Mouse (Mus musculus) brown adipose tissue, adult 24 weeks (tissue): ENCODE measurements around the gene Katnal1. TPM values are rescaled to one million over a fixed set of nuclear protein-coding genes. Genes with fewer than 3 reads are reported as not detected.

Experiments used
- H3K27ac ChIP-seq: fragments of 200-500 bp; replicated peaks from 2 replicates; pipeline ENCODE4 v1.5.1; 2012; ENCODE audit warnings: low read depth, mild to moderate bottlenecking, low read length
- H3K4me1 ChIP-seq: fragments of 200-500 bp; 2 replicates; pipeline ENCODE4 v1.6.1; 2012; ENCODE audit warnings: low read length, mixed read lengths; ENCODE audit not compliant: control insufficient read depth, insufficient read depth, insufficient read length
- H3K4me3 ChIP-seq: fragments of 200-500 bp; 2 replicates; pipeline ENCODE4 v1.5.1; 2012; ENCODE audit warnings: low read depth, mild to moderate bottlenecking, low read length, moderate library complexity; ENCODE audit not compliant: insufficient read depth
- polyA plus RNA-seq: library from polyadenylated mRNA; stranded (reverse); fragments of >200 nt; gene quantifications from 2 replicates; pipeline ENCODE4 v1.2.4, GENCODE M21; 2012; ENCODE audit not compliant: missing spikeins, insufficient read depth, insufficient read length

Katnal1 gene
- polyA plus RNA-seq, 1 experiment: 7.0 TPM

DNA sequence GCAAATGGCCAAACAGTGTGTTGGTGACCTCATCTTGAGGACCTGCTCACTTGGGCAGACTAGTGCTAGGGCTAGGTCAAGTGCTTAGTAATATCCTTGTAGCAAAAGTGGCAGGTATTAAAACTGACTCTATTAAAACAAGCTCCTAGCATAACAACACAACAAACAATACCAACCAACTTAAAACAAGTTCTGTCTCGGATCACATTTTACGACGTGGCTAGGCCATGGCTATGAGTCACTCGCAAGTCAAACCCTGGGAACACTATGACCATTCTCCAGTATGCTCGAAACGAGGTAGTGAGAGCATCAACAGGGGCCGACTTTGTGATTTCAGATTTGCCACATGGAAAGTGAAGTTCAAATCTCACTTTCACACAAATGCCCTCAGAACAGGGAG lies 33.3 kb downstream of the Katnal1 start:
- H3K4me3 ChIP-seq: no peak overlapping the region
- no peaks in the 10 kb centered on the region for H3K4me1 ChIP-seq
- no peak overlapping the region for H3K27ac ChIP-seq

DNA sequence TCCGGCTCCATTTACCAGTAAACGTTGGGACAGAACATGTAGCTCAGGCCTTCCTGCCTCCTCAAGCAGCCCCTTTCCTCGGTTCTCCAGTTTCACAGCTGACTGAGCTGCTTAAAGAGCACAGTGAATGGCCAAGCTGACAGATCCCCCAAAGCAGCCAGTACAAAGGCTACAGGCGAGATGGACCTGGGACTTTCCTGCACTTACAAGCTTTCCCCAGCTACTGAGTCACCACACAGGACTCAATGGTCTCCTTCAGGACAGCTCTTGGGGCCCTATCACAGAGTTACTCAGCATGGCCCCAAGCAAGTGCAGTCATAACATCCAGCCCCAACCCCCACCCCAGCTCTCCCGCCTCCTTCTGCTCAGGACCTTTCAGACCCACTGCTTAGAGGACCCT lies 34.1 kb downstream of the Katnal1 start:
- no peak overlapping the region for H3K4me3 ChIP-seq
- H3K27ac ChIP-seq: no peak overlapping the region
- no peaks in the 10 kb centered on the region for H3K4me1 ChIP-seq

DNA sequence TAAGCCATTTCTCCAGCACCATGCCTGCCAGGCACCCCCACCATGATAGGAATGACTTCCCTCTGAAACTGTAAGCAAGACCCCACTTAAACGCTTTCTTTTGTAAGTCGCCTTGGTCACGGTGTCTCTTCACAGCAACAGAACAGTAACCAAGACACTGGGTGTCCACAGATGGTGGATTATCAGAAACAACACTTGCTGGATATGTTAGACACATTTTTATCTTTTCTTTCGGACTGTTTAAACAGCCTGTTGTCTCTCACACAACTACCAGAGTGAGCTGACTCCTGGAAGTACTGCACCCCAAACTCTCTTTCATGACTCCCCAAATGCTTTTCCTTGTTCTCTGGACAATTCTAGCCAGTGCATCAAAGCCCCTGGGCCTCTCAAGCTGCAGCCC lies 38.9 kb downstream of the Katnal1 start:
- Histone ChIP-seq H3K4me3 (no peak overlapping the region), H3K27ac (no peak overlapping the region), H3K4me1 (no peaks in the 10 kb centered on the region)

DNA sequence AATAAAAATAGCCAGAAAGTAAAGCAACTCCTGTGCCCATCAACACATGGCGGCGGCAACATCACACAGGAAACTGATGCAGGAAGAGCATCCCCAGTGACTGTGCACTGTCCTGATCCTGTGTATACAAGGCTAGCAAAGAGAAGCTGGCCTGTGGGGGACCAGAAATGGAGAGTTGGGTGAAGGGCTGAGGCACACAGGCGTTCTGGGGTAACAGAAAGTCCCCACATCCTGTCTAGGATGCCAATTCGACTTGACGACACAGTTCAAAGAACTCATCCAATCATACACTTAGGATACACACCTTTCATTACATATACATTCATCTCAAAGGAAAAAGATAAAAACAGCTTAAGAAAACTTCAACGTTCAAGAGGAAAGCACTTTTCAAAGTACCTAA lies 41.1 kb downstream of the Katnal1 start:
- H3K4me3 ChIP-seq: no peak overlapping the region
- no peaks in the 10 kb centered on the region for H3K4me1 ChIP-seq
- no peak overlapping the region for H3K27ac ChIP-seq

DNA sequence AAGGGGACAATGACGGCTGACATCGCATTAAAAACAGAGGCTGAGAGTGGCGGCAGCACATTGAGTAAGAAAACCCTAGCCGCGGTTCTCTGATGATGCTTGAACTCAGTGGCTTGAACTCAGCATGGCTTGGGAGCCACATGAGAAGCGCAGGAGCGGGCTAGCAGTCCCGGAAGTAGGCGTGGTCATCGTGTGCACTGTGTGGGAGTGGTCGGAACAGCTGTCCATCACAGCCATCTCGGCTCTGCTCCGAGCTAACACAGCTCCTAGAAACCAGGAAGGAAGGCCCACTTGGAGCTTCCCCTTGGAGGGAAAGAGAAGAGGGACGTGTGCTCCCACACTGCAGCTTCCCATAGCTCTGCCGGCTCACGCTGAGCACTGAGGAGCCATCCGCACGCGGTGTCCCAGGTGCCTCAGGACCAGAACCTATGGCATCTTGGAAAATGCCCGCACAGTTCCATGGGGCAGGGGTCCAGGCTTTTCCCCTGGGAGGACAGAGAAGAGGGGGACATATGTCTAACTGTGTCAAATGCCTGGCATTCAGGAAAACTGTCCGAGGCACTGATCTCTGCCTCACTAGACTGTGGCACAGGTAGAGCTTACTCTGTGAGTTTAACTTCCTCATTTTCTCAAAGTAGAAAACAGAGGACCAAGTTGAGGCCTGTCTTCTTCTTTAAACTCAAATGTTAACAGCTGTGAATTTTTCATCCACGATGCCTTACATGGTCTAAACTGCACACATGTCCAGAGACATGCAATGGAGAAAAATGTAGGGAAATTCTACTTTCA lies 43.1 kb downstream of the Katnal1 start:
- Histone ChIP-seq H3K4me3 (no peak overlapping the region), H3K4me1 (no peaks in the 10 kb centered on the region), H3K27ac (no peak overlapping the region)

DNA sequence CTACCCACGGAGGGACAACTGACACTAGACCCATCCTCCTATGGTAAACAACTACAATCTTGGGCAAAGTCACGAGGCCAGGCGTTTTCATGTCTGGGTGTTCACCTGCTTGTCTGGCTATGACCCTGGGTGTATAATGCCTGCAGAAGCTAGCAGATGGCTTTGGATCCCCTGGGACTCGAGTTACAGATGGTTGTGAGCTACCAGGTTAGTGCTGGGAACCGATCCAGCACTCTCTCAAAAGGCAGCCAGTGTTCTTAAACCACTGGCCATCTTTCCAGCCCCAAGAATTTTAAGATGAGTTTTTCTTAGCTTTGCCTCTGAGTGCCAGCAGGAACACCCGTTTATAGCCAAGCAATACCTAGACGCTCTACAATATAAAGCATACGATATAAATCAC lies 45.4 kb downstream of the Katnal1 start:
- H3K4me3 ChIP-seq: no peak overlapping the region
- no peak overlapping the region for H3K27ac ChIP-seq
- no peaks in the 10 kb centered on the region for H3K4me1 ChIP-seq

DNA sequence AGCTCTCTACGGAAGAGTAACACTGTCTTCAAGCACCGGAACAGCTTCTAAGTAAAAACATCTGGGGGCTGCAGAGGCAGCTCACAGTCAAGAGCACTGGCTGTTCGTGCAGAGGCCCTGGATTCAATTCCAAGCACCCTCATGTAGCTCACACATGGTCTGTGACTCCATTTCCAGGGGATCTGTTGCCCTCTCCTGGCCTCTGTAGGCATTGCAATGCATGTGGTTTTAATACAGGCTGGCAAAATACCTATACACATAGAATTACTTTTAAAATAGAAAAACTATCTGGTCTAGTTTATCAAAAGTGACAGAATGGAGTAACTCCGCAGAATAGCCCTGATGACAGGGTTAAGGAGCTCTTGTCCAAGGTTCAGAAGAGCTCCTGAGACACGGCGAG lies 49.9 kb downstream of the Katnal1 start:
- Histone ChIP-seq H3K4me3 (no peak overlapping the region), H3K27ac (no peak overlapping the region), H3K4me1 (no peaks in the 10 kb centered on the region)

DNA sequence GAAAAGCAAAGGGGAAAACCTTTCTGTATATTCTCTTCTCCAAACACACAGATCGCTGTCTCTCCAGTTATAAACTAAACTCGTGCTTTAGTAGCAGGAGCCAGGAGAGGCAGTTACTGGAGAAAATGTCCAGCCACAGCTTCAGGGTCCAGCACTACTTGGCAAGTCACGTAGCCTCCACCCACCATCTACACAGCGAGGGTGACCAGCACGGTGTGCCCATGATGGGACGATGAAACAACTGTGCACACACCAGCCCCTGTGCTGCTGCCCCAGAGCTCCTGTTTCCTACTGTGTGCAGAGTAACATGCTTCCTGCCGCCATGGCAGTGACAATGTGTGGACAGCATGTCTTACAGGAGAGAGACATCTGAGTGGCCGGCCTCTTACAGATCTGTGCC lies 56.0 kb downstream of the Katnal1 start:
- H3K27ac ChIP-seq: no peak overlapping the region
- no peaks in the 10 kb centered on the region for H3K4me1 ChIP-seq
- no peak overlapping the region for H3K4me3 ChIP-seq

DNA sequence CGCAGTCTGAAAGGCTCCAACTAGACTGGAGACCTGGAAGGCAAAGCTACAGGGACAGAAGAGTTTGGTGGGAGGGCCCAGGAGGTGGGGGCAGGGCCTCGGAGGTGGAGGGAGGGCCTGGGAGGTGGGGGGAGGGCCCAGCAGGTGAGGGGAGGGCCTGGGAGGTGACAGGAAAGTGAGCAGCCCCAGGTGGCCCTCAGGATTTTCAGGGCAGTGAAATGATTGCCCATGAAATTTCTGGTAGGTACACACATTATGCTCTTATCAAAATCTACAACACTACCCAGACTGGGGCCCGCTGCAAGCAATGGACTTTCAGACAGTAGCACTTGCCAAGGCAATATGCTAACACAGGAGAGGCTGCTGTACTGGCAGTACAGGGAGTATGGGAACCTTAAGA lies 59.5 kb downstream of the Katnal1 start:
- H3K27ac ChIP-seq: no peak overlapping the region
- no peak overlapping the region for H3K4me3 ChIP-seq
- no peaks in the 10 kb centered on the region for H3K4me1 ChIP-seq

DNA sequence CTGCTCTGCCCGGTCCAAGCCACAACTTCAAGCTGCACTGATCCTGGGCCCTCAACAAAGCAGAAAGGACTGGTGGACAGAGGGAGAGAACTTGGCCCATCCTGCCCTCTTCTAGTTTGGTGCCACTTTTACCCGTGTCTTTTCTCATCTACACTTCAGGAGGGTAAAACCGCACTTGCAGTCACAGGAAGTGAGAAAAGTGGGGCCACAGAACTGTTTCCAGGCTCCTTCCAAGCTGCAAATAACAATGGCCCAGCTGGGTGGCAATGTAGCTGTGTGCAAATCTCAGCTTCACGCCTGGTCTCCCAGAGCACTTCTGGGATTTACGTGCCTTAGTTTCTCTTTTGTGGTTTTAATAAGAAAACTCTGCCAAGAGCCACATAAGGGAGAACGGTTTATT lies 61.4 kb downstream of the Katnal1 start:
- Histone ChIP-seq H3K4me3 (no peak overlapping the region), H3K27ac (no peak overlapping the region), H3K4me1 (no peaks in the 10 kb centered on the region)

DNA sequence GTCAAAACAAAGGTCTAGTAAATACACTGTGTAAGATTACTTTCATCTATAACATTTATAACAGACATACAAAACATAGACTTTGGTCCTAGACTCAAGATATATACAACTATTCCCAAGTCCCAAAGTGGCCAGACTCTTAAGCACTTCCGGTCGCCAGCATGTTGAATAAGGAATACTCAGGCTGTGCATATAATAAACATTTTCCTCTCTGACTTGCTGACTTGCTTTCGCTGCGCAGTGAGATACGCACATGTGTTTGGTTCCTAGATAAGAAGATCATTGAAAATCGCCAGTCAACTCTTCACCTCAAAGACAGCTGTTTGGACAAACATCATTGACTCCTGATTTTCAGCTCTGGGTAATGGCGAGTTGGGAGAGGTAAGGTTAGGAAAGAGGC lies 61.9 kb downstream of the Katnal1 start:
- no peaks in the 10 kb centered on the region for H3K4me1 ChIP-seq
- no peak overlapping the region for H3K4me3 ChIP-seq
- H3K27ac ChIP-seq: no peak overlapping the region

DNA sequence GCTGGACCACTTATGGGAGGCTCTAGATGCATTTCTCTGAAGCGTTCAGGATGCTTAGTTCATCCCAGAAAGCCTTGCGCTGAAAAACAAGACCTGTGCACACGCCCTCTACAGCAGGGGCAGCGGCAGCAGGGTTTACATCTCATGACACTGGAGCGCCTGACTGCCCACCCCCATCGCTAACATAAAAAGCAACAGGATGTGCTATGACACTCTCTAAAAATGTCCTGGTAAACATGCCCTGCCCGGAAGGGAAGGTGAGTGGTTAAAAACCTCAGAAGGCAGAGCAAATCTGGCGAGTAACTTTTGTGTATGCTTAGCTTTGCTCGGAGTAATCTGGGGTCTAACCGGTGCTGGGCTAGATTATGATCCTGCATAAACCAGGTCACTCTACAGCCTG lies 62.5 kb downstream of the Katnal1 start:
- Histone ChIP-seq H3K4me1 (no peaks in the 10 kb centered on the region), H3K4me3 (no peak overlapping the region), H3K27ac (no peak overlapping the region)

DNA sequence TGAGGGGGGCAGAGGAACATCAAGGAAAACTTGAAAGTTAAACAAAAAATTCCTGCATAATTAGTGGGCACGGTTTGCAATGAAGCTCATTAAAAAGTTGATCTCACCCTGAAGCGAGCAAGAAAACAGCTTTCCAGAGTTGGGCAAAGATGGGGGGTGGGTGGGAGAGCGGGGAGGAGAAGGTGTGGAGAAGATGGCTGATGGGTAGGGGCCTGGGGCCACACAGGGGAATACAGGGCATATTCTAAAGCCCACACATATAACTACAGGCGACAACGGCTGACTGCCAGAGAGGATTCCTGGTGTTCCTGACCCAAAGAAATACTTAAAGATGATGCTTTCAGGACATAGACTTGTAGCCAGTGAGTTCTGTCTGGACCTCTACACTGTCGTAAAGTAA lies 65.7 kb downstream of the Katnal1 start:
- Histone ChIP-seq H3K27ac (no peak overlapping the region), H3K4me3 (no peak overlapping the region), H3K4me1 (no peaks in the 10 kb centered on the region)

DNA sequence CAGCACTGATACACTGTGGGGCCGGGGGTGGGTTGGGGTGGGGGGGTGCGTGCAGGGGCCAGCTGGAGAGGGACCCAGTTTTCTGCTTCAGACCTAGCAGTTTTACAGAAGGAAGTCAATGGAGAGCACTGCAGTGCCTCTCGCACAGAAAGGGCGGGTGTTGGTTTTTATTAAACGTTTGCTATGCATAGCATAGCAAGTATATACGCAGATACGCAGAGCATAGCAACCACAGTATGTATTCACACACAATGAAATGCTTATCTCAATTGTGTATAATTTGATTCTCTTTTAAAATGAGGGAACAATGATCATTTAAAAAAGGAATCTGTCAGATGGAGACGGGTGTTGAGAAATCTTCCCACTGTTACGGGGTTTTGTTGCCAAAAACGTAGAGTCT lies 66.3 kb downstream of the Katnal1 start:
- Histone ChIP-seq H3K27ac (no peak overlapping the region), H3K4me3 (no peak overlapping the region), H3K4me1 (no peaks in the 10 kb centered on the region)

DNA sequence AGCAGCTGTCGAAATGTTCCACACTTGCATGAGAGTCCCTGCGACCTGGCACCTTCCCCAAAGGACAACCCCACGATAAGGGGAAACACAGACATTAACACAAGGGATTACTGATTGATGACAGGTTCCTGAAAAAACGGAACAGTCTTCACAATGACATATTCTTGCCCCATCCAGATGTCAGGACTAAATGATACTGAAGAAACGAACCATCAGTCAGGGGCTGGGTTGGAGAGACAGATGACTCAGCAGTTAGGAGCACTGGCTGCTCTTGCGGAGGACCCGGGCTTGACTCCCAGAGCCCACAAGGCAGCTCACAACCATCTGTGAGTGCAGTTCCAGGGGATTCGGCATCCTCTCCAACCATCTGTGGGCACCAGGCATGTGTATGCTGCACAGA lies 67.0 kb downstream of the Katnal1 start:
- Histone ChIP-seq H3K4me3 (no peak overlapping the region), H3K27ac (no peak overlapping the region), H3K4me1 (no peaks in the 10 kb centered on the region)

DNA sequence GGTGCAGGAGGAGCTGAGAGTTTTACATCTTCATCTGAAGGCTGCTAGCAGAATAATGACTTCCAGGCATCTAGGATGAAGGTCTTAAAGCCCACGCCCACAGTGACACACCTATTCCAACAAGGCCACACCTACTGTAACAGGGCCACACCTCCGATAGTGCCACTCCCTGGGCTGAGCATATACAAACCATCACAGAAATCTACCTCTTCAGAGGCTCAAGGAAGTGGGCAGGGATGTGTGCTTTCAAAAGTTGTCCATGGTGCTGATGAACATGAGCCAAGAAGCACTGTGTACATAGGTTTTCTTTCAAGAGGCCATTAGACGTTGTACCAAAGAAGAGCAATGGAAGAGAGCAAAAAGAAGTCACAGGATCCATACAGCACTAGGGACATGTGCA lies 71.6 kb downstream of the Katnal1 start:
- H3K4me3 ChIP-seq: no peak overlapping the region
- no peak overlapping the region for H3K27ac ChIP-seq
- H3K4me1 ChIP-seq: no peaks in the 10 kb centered on the region
